Mouse (Mus musculus) spleen, postnatal 4 days (tissue): ENCODE results near the gene Ncln.
A peak's percentile ranks its signal among the peaks of the same experiment; 100 is the strongest.

Experiments used
- DNase-seq, 2 experiments: peaks; one replicate each; pipeline ENCODE4 v3.0.0; 2022; ENCODE audit warnings: low spot score in 2 of 2

The Ncln gene

GRCm38 (mm10) chr10:81491018-81491417, 5.2 kb downstream of the Ncln start:
- no peak for DNase-seq

- DNase-seq, result no peak
Observed at GRCm38 (mm10) chr10:81489941-81490340, 6.3 kb downstream of the Ncln start.

- no peak for DNase-seq
Observed at GRCm38 (mm10) chr10:81488081-81488480, 8.1 kb downstream of the Ncln start.

GRCm38 (mm10) chr10:81486496-81486895, 9.7 kb downstream of the Ncln start:
- no peak for DNase-seq

GRCm38 (mm10) chr10:81485479-81486018, 10.6 kb downstream of the Ncln start:
- no peak for DNase-seq

GRCm38 (mm10) chr10:81485060-81485449, 11.1 kb downstream of the Ncln start:
- DNase-seq, result no peak

GRCm38 (mm10) chr10:81484441-81485059, 11.6 kb downstream of the Ncln start:
- DNase-seq, result no peak

- DNase-seq, result no peak
Observed at GRCm38 (mm10) chr10:81483983-81484382, 12.2 kb downstream of the Ncln start.

- peak; percentile 54 to 87 for DNase-seq
Observed at GRCm38 (mm10) chr10:81482533-81482889, 13.7 kb downstream of the Ncln start, which contains the start of gene Celf5. TSS of gene Celf5 (minus strand) at chr10:81482709.

- DNase-seq, result no peak
Observed at GRCm38 (mm10) chr10:81481605-81482532, 14.3 kb downstream of the Ncln start.

- no peak for DNase-seq
Observed at GRCm38 (mm10) chr10:81474461-81474860, 21.7 kb downstream of the Ncln start.

- DNase-seq, result no peak
Observed at GRCm38 (mm10) chr10:81473003-81473451, 23.2 kb downstream of the Ncln start.

GRCm38 (mm10) chr10:81472403-81473002, 23.7 kb downstream of the Ncln start:
- DNase-seq, result no peak

- DNase-seq, result no peak
Observed at GRCm38 (mm10) chr10:81470454-81470853, 25.7 kb downstream of the Ncln start.

GRCm38 (mm10) chr10:81469253-81469652, 26.9 kb downstream of the Ncln start:
- DNase-seq, result no peak

GRCm38 (mm10) chr10:81467670-81468235, 28.4 kb downstream of the Ncln start:
- no peak for DNase-seq

- peak; percentile 13 to 63 for DNase-seq
Observed at GRCm38 (mm10) chr10:81466881-81467280, 29.3 kb downstream of the Ncln start.

GRCm38 (mm10) chr10:81466066-81466465, 30.1 kb downstream of the Ncln start:
- DNase-seq, result peak in 1 of 2 experiments; percentile 56

- DNase-seq, result peak; percentile 16 to 61
Observed at GRCm38 (mm10) chr10:81465265-81465645, 30.9 kb downstream of the Ncln start.

GRCm38 (mm10) chr10:81464405-81465264, 31.6 kb downstream of the Ncln start:
- DNase-seq, result peak; percentile 59 to 80

- peak in 1 of 2 experiments; percentile 61 for DNase-seq
Observed at GRCm38 (mm10) chr10:81463531-81463930, 32.7 kb downstream of the Ncln start.
